Mouse (Mus musculus) adrenal gland, postnatal 36 days (tissue): ENCODE data around the gene Isca1. TPM values are rescaled to one million over a fixed set of nuclear protein-coding genes. Genes with fewer than 3 reads are reported as not detected.

Source experiments
- total RNA-seq, 2 experiments: library from RNA; stranded (reverse); gene quantifications; 2 replicates each; pipeline ENCODE4 v1.2.3; 2021

Isca1 gene
- total RNA-seq, 2 experiments from 2014 or later, result 97.6 to 107 TPM

Other genes starting within 250 kb of the Isca1 start
- gene Agtpbp1, start 184.6 kb downstream of the Isca1 start, total RNA-seq, result 10 to 100 TPM; 35.8 to 41.9 TPM
- 10 to 100 TPM; 69.9 to 72.4 TPM for gene Naa35, start 184.6 kb downstream of the Isca1 start, total RNA-seq
- gene Golm1, start 94.0 kb downstream of the Isca1 start, total RNA-seq, result 1 to 10 TPM; 8.0 to 8.3 TPM
- not detected for gene 4921517D22Rik, start 75.7 kb downstream of the Isca1 start, total RNA-seq
- not detected for gene Spata31d1a, start 59.5 kb downstream of the Isca1 start, total RNA-seq
- not detected for gene Spata31d1b, start 57.5 kb downstream of the Isca1 start, total RNA-seq
- not detected for gene Spata31d1d, start 38.1 kb downstream of the Isca1 start, total RNA-seq
- gene 1700014D04Rik, start 23.1 kb downstream of the Isca1 start, total RNA-seq, result under 1 TPM; 0.23 to 0.36 TPM
- not detected for gene Gm49354, start 12.4 kb upstream of the Isca1 start, total RNA-seq
- gene Tut7, start 53.3 kb upstream of the Isca1 start, total RNA-seq, result 10 to 100 TPM; 68.6 to 71.0 TPM